Mouse (Mus musculus): Measurements from ENCODE around the gene Rps17. TPM values are rescaled to one million over a fixed set of nuclear protein-coding genes. Genes with fewer than 3 reads are reported as not detected.

Gene Rps17
- 1,000 to 10,000 TPM; 2,242 to 4,097 TPM for polyA plus RNA-seq (2012; fragmentation: generic; extraction: Trizol)

GRCm38 (mm10) chr7:81344544-81345446 is at the start of gene Rps17:
TSS of gene Rps17 (minus strand) at chr7:81345254.

Other genes with a start within 250 kb of the Rps17 start
- gene Slc28a1, start 230.5 kb downstream of the Rps17 start, polyA plus RNA-seq (2012; fragmentation: generic; extraction: Trizol), result under 1 TPM in 1 of 2 experiments, not detected in 1; 0.01 TPM
- gene Pde8a, start 131.7 kb downstream of the Rps17 start, polyA plus RNA-seq (2012; fragmentation: generic; extraction: Trizol), result under 1 TPM; 0.13 to 0.61 TPM
- gene Cpeb1, start 110.2 kb upstream of the Rps17 start, polyA plus RNA-seq (2012; fragmentation: generic; extraction: Trizol), result 1 to 10 TPM in 1 of 2 experiments, under 1 TPM in 1; 0.16 to 1.0 TPM
- under 1 TPM; 0.04 to 0.12 TPM for gene Ap3b2, start 148.7 kb upstream of the Rps17 start, polyA plus RNA-seq (2012; fragmentation: generic; extraction: Trizol)
- not detected for gene BC048679, start 153.0 kb upstream of the Rps17 start, polyA plus RNA-seq (2012; fragmentation: generic; extraction: Trizol)
- gene Fsd2, start 221.7 kb upstream of the Rps17 start, polyA plus RNA-seq (2012; fragmentation: generic; extraction: Trizol), result under 1 TPM in 1 of 2 experiments, not detected in 1; 0.02 TPM
- 1 to 10 TPM; 2.1 to 6.8 TPM for gene Whamm, start 226.0 kb upstream of the Rps17 start, polyA plus RNA-seq (2012; fragmentation: generic; extraction: Trizol)

Data from C3H10T1/2 (cell line).